Mouse (Mus musculus) megakaryocyte, embryonic 14.5 days (primary cell): ENCODE results near the gene Gkap1. TPM values are rescaled to one million over a fixed set of nuclear protein-coding genes. Genes with fewer than 3 reads are reported as not detected.
A peak's percentile ranks its signal among the peaks of the same experiment; 100 is the strongest.

Source experiments
- H3K27me3 ChIP-seq: replicated peaks from 2 replicates; pipeline ENCODE3; 2012; ENCODE audit warnings: inconsistent platforms
- H3K36me3 ChIP-seq: replicated peaks from 2 replicates; pipeline ENCODE3; 2012; ENCODE audit warnings: low read length, inconsistent platforms, mixed read lengths
- H3K4me1 ChIP-seq: 2 replicates; pipeline ENCODE4 v1.6.1; 2012; ENCODE audit warnings: inconsistent platforms
- H3K4me3 ChIP-seq: replicated peaks from 2 replicates; pipeline ENCODE3; 2012; ENCODE audit warnings: moderate library complexity, mild to moderate bottlenecking, inconsistent platforms
- H3K9me3 ChIP-seq: 2 replicates; pipeline ENCODE4 v1.6.1; 2012; ENCODE audit warnings: inconsistent platforms
- FLI1 ChIP-seq: IDR thresholded peaks from 2 replicates; pipeline ENCODE4 v1.6.1; 2012; ENCODE audit warnings: low read length, inconsistent platforms, mixed read lengths
- GATA1 ChIP-seq: IDR thresholded peaks from 3 replicates; pipeline ENCODE4 v1.6.1; 2012; ENCODE audit warnings: mixed read lengths, low read length, inconsistent platforms, borderline replicate concordance
- polyA plus RNA-seq: library from polyadenylated mRNA; stranded (reverse); fragments of >175 nt; gene quantifications from 2 replicates; pipeline ENCODE4 v1.2.3, GENCODE M21; 2012; ENCODE audit warnings: low replicate concordance; ENCODE audit not compliant: insufficient read depth

The Gkap1 gene
- polyA plus RNA-seq, 1 experiment: 0.86 TPM

DNA sequence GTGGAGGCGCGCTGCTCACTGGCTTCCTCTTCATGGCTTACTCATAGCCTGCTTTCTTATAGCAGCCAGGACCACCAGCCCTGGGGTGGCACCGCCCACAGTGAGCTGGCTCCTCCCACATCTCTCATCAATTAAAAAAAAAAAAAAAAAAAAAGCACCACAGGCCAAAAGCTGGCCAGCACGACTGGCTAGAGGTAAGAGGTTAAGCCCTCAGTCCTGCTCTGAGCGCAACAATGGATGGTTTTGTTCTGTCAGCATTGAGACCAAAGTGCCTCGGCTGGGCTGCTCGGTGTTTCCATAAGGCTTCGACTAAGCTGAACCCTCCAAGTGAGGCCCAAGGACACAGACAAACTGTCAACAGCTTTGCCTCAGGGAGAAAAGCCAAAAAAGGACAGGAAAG lies 49.8 kb downstream of the Gkap1 start:
- Histone ChIP-seq H3K27me3 (peaks cover 9% of the 10 kb centered on the region), H3K4me3 (no peak overlapping the region), H3K36me3 (no peaks in the 10 kb centered on the region), H3K4me1 (no peaks in the 10 kb centered on the region), H3K9me3 (peaks cover 20% of the 10 kb centered on the region)
- no peak for TF ChIP-seq GATA1
- no peak for TF ChIP-seq FLI1

- no peak for TF ChIP-seq GATA1
- TF ChIP-seq FLI1: no peak
Measured at GRCm38 (mm10) chr13:58220206-58220605, 55.3 kb downstream of the Gkap1 start.

GRCm38 (mm10) chr13:58217536-58217935 lies 58.0 kb downstream of the Gkap1 start:
- Histone ChIP-seq H3K9me3 (no peaks in the 10 kb centered on the region), H3K27me3 (no peaks in the 10 kb centered on the region), H3K4me1 (peaks cover 27% of the 10 kb centered on the region), H3K4me3 (no peak overlapping the region), H3K36me3 (no peaks in the 10 kb centered on the region)
- no peak for TF ChIP-seq GATA1
- TF ChIP-seq FLI1: no peak

More at GRCm38 (mm10) chr13:58220206-58220605, 55.3 kb downstream of the Gkap1 start:
- Histone ChIP-seq H3K36me3 (no peaks in the 10 kb centered on the region), H3K9me3 (peaks cover 5% of the 10 kb centered on the region), H3K4me3 (no peak overlapping the region), H3K27me3 (peaks cover 6% of the 10 kb centered on the region), H3K4me1 (peaks cover 10% of the 10 kb centered on the region)

- Histone ChIP-seq H3K4me1 (peaks cover 35% of the 10 kb centered on the region), H3K4me3 (peak overlapping the region; percentile 98), H3K36me3 (peaks cover 3% of the 10 kb centered on the region), H3K27me3 (no peaks in the 10 kb centered on the region), H3K9me3 (no peaks in the 10 kb centered on the region)
- TF ChIP-seq GATA1: no peak
- no peak for TF ChIP-seq FLI1
Measured at GRCm38 (mm10) chr13:58216395-58216794, 59.1 kb downstream of the Gkap1 start.

- no peaks in the 10 kb centered on the region for H3K9me3 ChIP-seq
- peak within 1 kb of the TSS; percentile 98 for H3K4me3 ChIP-seq
- no peaks in the 10 kb centered on the region for H3K27me3 ChIP-seq
- peaks cover 36% of the 10 kb centered on the region for H3K4me1 ChIP-seq
- TF ChIP-seq FLI1: no peak
- no peak for TF ChIP-seq GATA1
- H3K36me3 ChIP-seq: peaks cover 4% of the 10 kb centered on the region
Measured at GRCm38 (mm10) chr13:58215592-58216341, 59.7 kb downstream of the Gkap1 start, which contains the start of gene Ubqln1. Ubqln1 (minus strand) TSS chr13:58215653.

DNA sequence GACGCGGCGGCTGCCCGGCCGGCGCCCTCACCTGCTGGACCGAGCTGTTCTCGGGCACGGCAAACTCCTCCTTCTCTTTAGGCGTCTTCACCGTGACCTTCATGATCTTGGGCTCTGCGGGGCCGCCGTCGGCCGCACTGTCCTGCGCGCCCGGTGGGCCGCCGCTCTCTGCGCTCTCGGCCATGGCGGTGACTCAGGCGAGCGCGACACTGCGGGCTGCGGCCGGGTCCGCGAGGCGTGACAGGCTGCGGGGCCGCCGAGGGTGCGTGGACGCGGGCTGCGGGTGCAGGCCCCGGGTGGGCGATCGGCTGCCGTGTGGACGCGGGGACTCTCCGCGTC lies 60.3 kb downstream of the Gkap1 start:
- no peaks in the 10 kb centered on the region for H3K9me3 ChIP-seq
- peaks cover 41% of the 10 kb centered on the region for H3K4me1 ChIP-seq
- peaks cover 7% of the 10 kb centered on the region for H3K36me3 ChIP-seq
- peak overlapping the region; percentile 98 for H3K4me3 ChIP-seq
- no peaks in the 10 kb centered on the region for H3K27me3 ChIP-seq
- TF ChIP-seq FLI1 (no peak), GATA1 (no peak)

DNA sequence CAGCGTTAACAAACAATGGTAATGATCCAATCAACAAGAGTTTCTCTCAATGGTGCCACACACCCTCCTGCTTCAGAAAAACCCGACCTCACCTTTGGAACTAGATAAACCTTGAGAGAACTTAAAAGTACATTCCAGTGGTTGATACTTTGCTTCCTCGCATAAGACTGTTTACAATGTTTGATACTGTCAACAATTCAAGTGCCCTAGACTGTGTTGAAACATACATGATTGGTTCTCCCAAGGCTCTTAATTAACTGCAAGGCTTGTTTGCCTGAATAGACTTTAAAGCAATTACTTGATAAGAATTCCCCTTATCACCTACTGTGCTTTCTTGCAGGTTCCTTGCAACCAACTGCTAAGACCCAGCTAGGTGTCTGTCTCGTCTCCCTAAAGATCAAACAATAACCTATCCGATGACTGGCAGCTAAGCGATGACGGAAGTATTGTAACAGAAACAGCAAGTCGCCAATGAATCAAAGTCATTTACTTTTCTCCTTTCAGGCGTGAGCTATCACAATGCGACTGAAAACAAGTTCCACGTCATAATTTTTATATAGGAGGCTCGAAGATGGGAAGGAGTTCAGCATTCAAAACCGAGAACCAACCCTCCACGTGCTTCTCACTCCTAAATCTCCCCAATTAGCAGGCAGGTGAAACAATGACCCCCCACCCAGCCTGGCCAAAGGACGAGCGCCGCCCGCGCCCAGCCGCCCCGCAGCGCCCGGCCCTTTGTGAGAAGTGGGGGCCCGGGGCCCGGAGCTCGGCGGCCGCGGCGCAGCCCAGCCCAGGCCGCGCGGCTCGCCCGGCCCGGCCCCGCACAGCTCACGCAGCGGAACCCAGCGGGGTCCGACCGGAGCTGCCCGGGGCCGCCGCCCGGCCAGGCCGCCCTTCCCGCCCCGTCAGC lies 60.9 kb downstream of the Gkap1 start:
- H3K27me3 ChIP-seq: no peaks in the 10 kb centered on the region
- peaks cover 8% of the 10 kb centered on the region for H3K36me3 ChIP-seq
- TF ChIP-seq FLI1 (no peak), GATA1 (no peak)
- peak overlapping the region; percentile 98 for H3K4me3 ChIP-seq
- H3K4me1 ChIP-seq: peaks cover 43% of the 10 kb centered on the region
- H3K9me3 ChIP-seq: no peaks in the 10 kb centered on the region

GRCm38 (mm10) chr13:58213801-58214200 lies 61.7 kb downstream of the Gkap1 start:
- Histone ChIP-seq H3K36me3 (peaks cover 11% of the 10 kb centered on the region), H3K27me3 (no peaks in the 10 kb centered on the region), H3K9me3 (no peaks in the 10 kb centered on the region), H3K4me3 (peak overlapping the region; percentile 98), H3K4me1 (peaks cover 46% of the 10 kb centered on the region)
- no peak for TF ChIP-seq GATA1

GRCm38 (mm10) chr13:58212530-58212929 lies 63.0 kb downstream of the Gkap1 start:
- Histone ChIP-seq H3K9me3 (no peaks in the 10 kb centered on the region), H3K4me1 (peaks cover 50% of the 10 kb centered on the region)
- TF ChIP-seq FLI1: no peak
- no peak for TF ChIP-seq GATA1

DNA sequence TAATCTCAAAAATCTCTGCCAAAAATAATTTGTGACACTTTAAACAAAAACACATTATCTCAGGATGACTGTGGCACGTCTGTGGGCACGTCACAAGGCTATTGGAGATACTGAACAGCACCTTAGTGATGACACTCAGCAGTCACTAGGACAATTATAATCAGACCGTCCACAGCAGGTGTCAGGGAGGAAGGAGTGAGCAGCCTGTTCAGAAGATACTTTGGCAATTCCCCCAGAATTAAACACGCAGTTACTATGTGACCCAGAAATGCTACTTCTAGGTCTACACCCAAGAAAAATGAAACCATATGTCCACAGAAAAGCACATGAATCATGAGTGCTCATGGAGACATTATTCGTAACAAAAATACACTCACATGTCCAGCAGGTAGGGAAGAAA lies 65.1 kb downstream of the Gkap1 start:
- Histone ChIP-seq H3K36me3 (peaks cover 20% of the 10 kb centered on the region), H3K9me3 (no peaks in the 10 kb centered on the region), H3K4me3 (no peak overlapping the region), H3K27me3 (no peaks in the 10 kb centered on the region), H3K4me1 (peaks cover 55% of the 10 kb centered on the region)
- no peak for TF ChIP-seq FLI1
- no peak for TF ChIP-seq GATA1

More at GRCm38 (mm10) chr13:58212530-58212929, 63.0 kb downstream of the Gkap1 start:
- Histone ChIP-seq H3K27me3 (no peaks in the 10 kb centered on the region), H3K4me3 (no peak overlapping the region), H3K36me3 (peaks cover 16% of the 10 kb centered on the region)
